Mouse (Mus musculus) stomach, postnatal 0 days (tissue): ENCODE measurements around the gene Gimap8. TPM values are rescaled to one million over a fixed set of nuclear protein-coding genes. Genes with fewer than 3 reads are reported as not detected.
A peak's percentile ranks its signal among the peaks of the same experiment; 100 is the strongest.

Source experiments
- ATAC-seq: fragments of 200-750 bp; cut with Nextera tagmentation; 2 replicates; pipeline ENCODE4 v1.8.0; 2017; ENCODE audit not compliant: low FRiP score, low TSS enrichment
- DNase-seq: peaks from one replicate; pipeline ENCODE4 v3.0.0-alpha.2; 2016; ENCODE audit warnings: low spot score
- H3K27ac ChIP-seq: fragments of 300-500 bp; sonication (generic); replicated peaks from 2 replicates; pipeline ENCODE4 v1.5.1; 2014; ENCODE audit warnings: mild to moderate bottlenecking, control low read depth
- H3K27me3 ChIP-seq: fragments of 300-500 bp; sonication (generic); 2 replicates; pipeline ENCODE4 v1.6.1; 2014; ENCODE audit warnings: low read length; ENCODE audit not compliant: control insufficient read depth, insufficient read depth
- H3K36me3 ChIP-seq: fragments of 300-500 bp; sonication (generic); 2 replicates; pipeline ENCODE4 v1.6.1; 2014; ENCODE audit warnings: low read length, mixed read lengths; ENCODE audit not compliant: control insufficient read depth, insufficient read depth
- H3K4me1 ChIP-seq: fragments of 300-500 bp; sonication (generic); replicated peaks from 2 replicates; pipeline ENCODE4 v1.6.1; 2014; ENCODE audit warnings: antibody characterized with exemption; ENCODE audit not compliant: control insufficient read depth, insufficient read depth
- H3K4me2 ChIP-seq: fragments of 300-500 bp; sonication (generic); replicated peaks from 2 replicates; pipeline ENCODE4 v1.6.1; 2014; ENCODE audit warnings: low read depth, mild to moderate bottlenecking, control low read depth, moderate library complexity
- H3K4me3 ChIP-seq: fragments of 300-500 bp; sonication (generic); 2 replicates; pipeline ENCODE4 v1.5.1; 2014; ENCODE audit warnings: low read depth, low read length, control low read depth
- H3K9ac ChIP-seq: fragments of 300-500 bp; sonication (generic); 2 replicates; pipeline ENCODE4 v1.6.1; 2014; ENCODE audit warnings: mild to moderate bottlenecking, low read length, control low read depth, mixed read lengths
- H3K9me3 ChIP-seq: fragments of 300-500 bp; sonication (generic); 2 replicates; pipeline ENCODE4 v1.6.1; 2016; ENCODE audit warnings: low read length; ENCODE audit not compliant: control insufficient read depth
- CTCF ChIP-seq: IDR thresholded peaks from 2 replicates; pipeline ENCODE4 v1.5.1; 2016; ENCODE audit warnings: antibody characterized with exemption, low read depth, mild to moderate bottlenecking, moderate library complexity
- EP300 ChIP-seq: optimal IDR thresholded peaks from 2 replicates; pipeline ENCODE3; 2016; ENCODE audit warnings: antibody characterized with exemption
- WGBS: fragments of 180-500 bp; shearing (Covaris S2); extraction: QIAGEN DNeasy Blood & Tissue Kit; methylation state at CpG from one replicate; pipeline ENCODE4 v1.1.7; 2014; 5-methylcytosine and 5-hydroxymethylcytosine counted together
- polyA plus RNA-seq: library from polyadenylated mRNA; unstranded; fragments of >200 nt; fragmentation: Nextera tagmentation; extraction: Ambion mirVana; gene quantifications from 2 replicates; pipeline ENCODE4 v1.2.1, GENCODE M21; 2015

Gimap8 gene
- polyA plus RNA-seq, result 0.74 and 0.93 TPM in 2 replicates

GRCm38 (mm10) chr6:48646995-48647394, at the start of gene Gimap8:
Gimap8 (plus strand) TSS chr6:48647234.
- no peak within 1 kb of the TSS for H3K27ac ChIP-seq
- H3K4me3 ChIP-seq, result no peak within 1 kb of the TSS
- no peaks in the 10 kb centered on the region for H3K4me1 ChIP-seq
- no peaks in the 10 kb centered on the region for H3K27me3 ChIP-seq
- ATAC-seq (peak; percentile 45; the same call in 1 of the 2 replicates), DNase-seq (no peak)
- H3K36me3 ChIP-seq, result no peaks in the 10 kb centered on the region
- no peak within 1 kb of the TSS for H3K4me2 ChIP-seq
- H3K9ac ChIP-seq, result no peak within 1 kb of the TSS
- TF ChIP-seq EP300, result no peak
- peak; percentile 68 for TF ChIP-seq CTCF
- 44% methylated on average over 3 of the region's 3 CpGs for WGBS
- H3K9me3 ChIP-seq, result no peaks in the 10 kb centered on the region

- 92% methylated on average over 1 of the region's 1 CpGs for WGBS
- no peaks in the 10 kb centered on the region for H3K9me3 ChIP-seq
- no peaks in the 10 kb centered on the region for H3K4me1 ChIP-seq
- TF ChIP-seq CTCF (no peak), EP300 (no peak)
- no peak overlapping the region for H3K4me2 ChIP-seq
- DNase-seq (no peak), ATAC-seq (no peak)
- H3K27ac ChIP-seq, result no peak overlapping the region
- H3K9ac ChIP-seq, result no peak overlapping the region
- no peak overlapping the region for H3K4me3 ChIP-seq
- peaks cover 19% of the 10 kb centered on the region for H3K36me3 ChIP-seq
- H3K27me3 ChIP-seq, result no peaks in the 10 kb centered on the region
Observed at GRCm38 (mm10) chr6:48600594-48600993, 46.4 kb upstream of the Gimap8 start.

- Histone ChIP-seq H3K27me3 (no peaks in the 10 kb centered on the region), H3K27ac (peak within 1 kb of the TSS; percentile 82), H3K4me1 (no peaks in the 10 kb centered on the region), H3K9me3 (no peaks in the 10 kb centered on the region), H3K4me2 (peak within 1 kb of the TSS; percentile 95), H3K4me3 (peak within 1 kb of the TSS; percentile 55), H3K9ac (peak within 1 kb of the TSS; percentile 71), H3K36me3 (peaks cover 14% of the 10 kb centered on the region)
- ATAC-seq (peak; percentile 99), DNase-seq (peak; percentile 95)
- no peak for TF ChIP-seq CTCF
- peak; percentile 63 for TF ChIP-seq EP300
- 5% methylated on average over 42 of the region's 42 CpGs for WGBS
Observed at GRCm38 (mm10) chr6:48601271-48602079, 45.6 kb upstream of the Gimap8 start, which contains the start of gene Zfp775. Zfp775 (plus strand) TSS chr6:48602063.

- DNase-seq, result peak; percentile 33
- ATAC-seq, result peak; percentile 74
- H3K27me3 ChIP-seq, result no peaks in the 10 kb centered on the region
- peak overlapping the region; percentile 55 for H3K4me3 ChIP-seq
- peak overlapping the region; percentile 95 for H3K4me2 ChIP-seq
- WGBS, result under 1% methylated on average over 28 of the region's 28 CpGs
- TF ChIP-seq CTCF (no peak), EP300 (no peak)
- peak overlapping the region; percentile 82 for H3K27ac ChIP-seq
- H3K9ac ChIP-seq, result peak overlapping the region; percentile 71
- no peaks in the 10 kb centered on the region for H3K9me3 ChIP-seq
- peaks cover 7% of the 10 kb centered on the region for H3K36me3 ChIP-seq
- no peaks in the 10 kb centered on the region for H3K4me1 ChIP-seq
Observed at GRCm38 (mm10) chr6:48602080-48602741, 44.8 kb upstream of the Gimap8 start.

- Histone ChIP-seq H3K4me2 (no peak overlapping the region), H3K4me3 (no peak overlapping the region), H3K9ac (no peak overlapping the region), H3K27ac (no peak overlapping the region), H3K27me3 (no peaks in the 10 kb centered on the region), H3K9me3 (no peaks in the 10 kb centered on the region), H3K36me3 (no peaks in the 10 kb centered on the region), H3K4me1 (no peaks in the 10 kb centered on the region)
- WGBS, result 87% methylated on average over 2 of the region's 2 CpGs
- no peak for DNase-seq
- ATAC-seq, result no peak
- no peak for TF ChIP-seq EP300
Observed at GRCm38 (mm10) chr6:48608124-48608523, 38.9 kb upstream of the Gimap8 start.

GRCm38 (mm10) chr6:48609512-48609911, 37.5 kb upstream of the Gimap8 start:
- DNase-seq, result no peak
- H3K4me2 ChIP-seq, result no peak overlapping the region
- TF ChIP-seq CTCF, result no peak
- no peak for TF ChIP-seq EP300
- H3K27ac ChIP-seq, result no peak overlapping the region
- H3K4me3 ChIP-seq, result no peak overlapping the region
- no peaks in the 10 kb centered on the region for H3K4me1 ChIP-seq
- WGBS, result 68% methylated on average over 7 of the region's 7 CpGs
- ATAC-seq, result no peak
- H3K9me3 ChIP-seq, result no peaks in the 10 kb centered on the region
- H3K27me3 ChIP-seq, result no peaks in the 10 kb centered on the region
- 0 out of 2 replicates have a peak, but pooled peaks cover 2% of the 10 kb centered on the region for H3K36me3 ChIP-seq
- H3K9ac ChIP-seq, result no peak overlapping the region
